Mouse (Mus musculus) ovary, adult 18-20 months (tissue): ENCODE measurements around the gene Ptrh2.

Experiments used
- DNase-seq: peaks from one replicate; pipeline ENCODE4 v3.0.0; 2022; ENCODE audit warnings: low spot score, mixed read lengths

Ptrh2 gene

DNA sequence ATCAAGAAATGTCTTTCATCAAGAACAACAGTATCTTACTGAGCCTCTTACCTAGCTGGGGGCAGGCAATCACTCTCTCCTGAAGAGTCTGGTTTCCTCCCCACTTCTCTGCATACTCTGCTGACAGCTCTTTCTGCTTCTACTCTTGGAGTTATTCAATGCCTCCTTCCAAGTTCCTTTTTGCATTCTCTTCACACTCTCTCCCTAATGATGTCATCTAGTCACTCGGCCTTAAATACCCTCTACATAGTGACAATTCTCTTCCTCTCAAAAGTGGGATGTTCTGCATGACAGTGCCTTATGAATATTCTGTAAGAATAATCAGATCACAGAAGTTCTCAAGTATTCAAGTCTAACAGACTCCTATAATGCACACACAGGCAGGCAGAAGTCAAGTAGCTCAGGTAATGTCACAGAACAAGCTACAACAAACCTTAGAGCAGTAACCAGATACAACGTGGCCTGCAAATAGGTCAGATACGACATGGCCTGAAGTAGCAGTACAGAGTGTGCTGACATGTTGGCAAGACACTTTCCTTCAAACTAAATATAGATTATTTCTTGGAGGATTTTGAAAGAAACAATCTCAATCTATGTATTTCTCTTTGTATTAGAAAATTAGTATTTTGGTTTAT is 12.6 kb upstream of the Ptrh2 start:
- no peak for DNase-seq

- no peak for DNase-seq
Observed at GRCm38 (mm10) chr11:86672772-86673171, 11.0 kb upstream of the Ptrh2 start.

- DNase-seq: no peak
Observed at GRCm38 (mm10) chr11:86675520-86675919, 8.3 kb upstream of the Ptrh2 start.

DNA sequence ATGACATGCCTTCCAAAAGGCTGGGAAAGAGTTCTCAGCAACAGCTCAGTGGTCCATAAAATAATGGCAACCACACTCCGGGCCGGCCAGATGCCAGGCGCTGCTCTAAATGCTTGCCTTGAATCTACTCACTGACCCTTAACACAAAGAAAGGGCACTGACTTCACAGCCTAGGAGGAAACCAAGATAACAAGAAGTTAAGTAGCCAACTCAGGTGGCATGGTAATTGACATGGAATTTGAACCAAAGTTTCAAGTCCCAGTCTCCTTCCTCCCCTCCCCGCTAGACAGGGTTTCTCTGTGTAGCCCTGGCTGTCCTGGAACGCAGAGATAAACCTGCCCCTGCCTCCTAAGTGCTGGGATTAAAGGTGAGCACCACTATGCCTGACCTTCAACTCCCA is 4.8 kb upstream of the Ptrh2 start:
- DNase-seq: no peak

- DNase-seq: no peak
Observed at GRCm38 (mm10) chr11:86680729-86681128, 3.1 kb upstream of the Ptrh2 start.

GRCm38 (mm10) chr11:86681423-86681822 is 2.4 kb upstream of the Ptrh2 start:
- no peak for DNase-seq

- no peak for DNase-seq
Observed at GRCm38 (mm10) chr11:86682861-86683260, 924 bp upstream of the Ptrh2 start.

- DNase-seq: no peak
Observed at GRCm38 (mm10) chr11:86684126-86685012, 584 bp downstream of the Ptrh2 start.

DNA sequence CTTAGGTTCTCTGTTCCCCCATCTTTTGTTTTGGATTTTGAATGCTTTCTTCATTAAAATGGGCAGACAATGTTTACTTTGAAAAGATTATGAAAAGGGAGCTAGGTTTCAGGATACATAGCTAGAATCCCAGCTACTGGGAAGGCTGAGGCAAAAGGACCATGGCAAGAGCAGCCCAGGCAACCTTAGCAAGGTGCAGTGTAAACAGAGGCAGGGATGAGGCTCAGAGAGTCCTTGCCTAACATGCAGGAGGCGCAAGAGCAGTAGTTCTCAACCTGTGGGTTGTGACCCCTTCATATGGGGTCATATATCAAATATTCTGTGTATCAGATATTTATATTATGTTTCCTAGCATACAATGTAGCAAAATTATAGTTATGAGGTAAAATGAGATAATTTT is 1.6 kb downstream of the Ptrh2 start:
- no peak for DNase-seq

GRCm38 (mm10) chr11:86690383-86690782 is 6.6 kb downstream of the Ptrh2 start:
- no peak for DNase-seq

DNA sequence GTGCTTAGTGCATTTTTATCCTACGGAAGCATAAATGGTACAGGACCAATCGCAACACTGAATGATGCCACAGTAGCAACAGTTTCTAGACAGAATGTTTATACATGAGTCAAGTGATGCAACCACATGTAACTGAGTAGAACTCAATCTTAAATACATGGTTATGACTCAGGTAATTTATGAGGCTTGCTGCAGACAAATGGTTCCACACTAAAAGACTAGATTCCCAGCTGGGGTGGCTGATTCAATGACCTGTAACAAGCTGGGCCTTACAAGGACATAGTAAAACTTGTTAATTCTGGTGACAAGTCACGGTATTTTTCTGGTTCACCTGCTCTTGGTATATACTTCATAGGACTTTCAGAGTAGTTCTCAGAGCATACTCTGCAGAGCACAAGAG is 7.7 kb downstream of the Ptrh2 start:
- DNase-seq: no peak

DNA sequence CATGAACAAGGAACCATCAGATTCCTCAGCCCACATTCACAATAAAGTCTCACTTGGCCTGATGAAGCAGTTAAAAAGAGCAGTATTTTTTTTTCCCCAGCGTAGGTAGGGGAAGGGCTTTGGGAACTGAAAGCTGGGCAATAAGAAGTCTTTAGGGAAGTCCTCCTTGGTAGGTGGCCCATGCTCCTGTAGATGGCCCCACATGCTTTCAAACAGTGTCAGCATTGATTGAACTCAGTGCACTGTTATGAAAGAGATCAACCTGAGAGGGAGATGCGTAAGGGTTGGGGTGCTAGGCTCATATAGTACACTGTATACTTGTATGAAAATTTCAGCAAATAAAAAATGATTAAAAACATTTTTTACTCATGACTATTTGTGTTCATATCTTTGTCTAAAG is 8.2 kb downstream of the Ptrh2 start:
- no peak for DNase-seq

GRCm38 (mm10) chr11:86692546-86692945 is 8.8 kb downstream of the Ptrh2 start:
- no peak for DNase-seq

GRCm38 (mm10) chr11:86695461-86695860 is 11.7 kb downstream of the Ptrh2 start:
- no peak for DNase-seq

- DNase-seq: no peak
Observed at GRCm38 (mm10) chr11:86701151-86701550, 17.4 kb downstream of the Ptrh2 start.

DNA sequence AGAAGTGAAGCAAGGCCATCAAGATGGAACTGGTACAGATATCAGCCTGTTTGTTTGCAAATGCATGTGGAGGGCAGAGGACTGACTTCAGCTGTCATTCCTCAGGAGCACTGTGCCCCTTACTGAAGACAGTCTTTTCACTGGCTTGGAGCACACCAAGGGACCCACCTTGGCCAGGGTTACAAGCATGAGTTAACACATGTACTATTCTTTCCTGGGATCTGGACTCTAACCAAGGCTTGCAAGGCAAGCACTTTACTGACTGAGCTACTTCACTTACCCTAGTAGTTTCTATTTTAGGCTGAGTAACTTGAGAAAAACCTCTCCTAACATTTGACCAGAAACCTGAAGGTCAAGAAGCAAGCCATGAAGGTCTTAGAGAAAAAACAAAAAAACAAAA is 30.8 kb downstream of the Ptrh2 start:
- no peak for DNase-seq

GRCm38 (mm10) chr11:86717306-86718065 is 33.7 kb downstream of the Ptrh2 start:
- DNase-seq: no peak

GRCm38 (mm10) chr11:86718369-86718768 is 34.6 kb downstream of the Ptrh2 start:
- DNase-seq: no peak

DNA sequence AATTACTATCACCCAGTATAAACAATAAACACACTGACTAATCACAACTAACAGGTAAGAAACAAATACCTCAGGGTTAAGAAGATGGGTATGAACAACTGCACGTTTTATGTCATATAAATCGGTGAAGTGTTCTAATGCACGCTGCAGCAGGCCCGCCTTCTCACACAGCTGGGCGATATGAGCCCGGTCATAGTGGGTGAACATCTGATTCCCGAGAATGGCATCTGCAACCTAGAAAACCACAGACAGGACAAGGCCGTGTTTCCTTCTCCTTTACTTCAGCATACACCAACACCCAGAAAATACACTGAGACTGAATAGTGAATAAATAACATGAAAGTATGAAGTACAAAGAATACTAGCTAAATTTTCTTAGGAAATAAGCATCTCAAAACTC is 35.6 kb downstream of the Ptrh2 start:
- no peak for DNase-seq

DNA sequence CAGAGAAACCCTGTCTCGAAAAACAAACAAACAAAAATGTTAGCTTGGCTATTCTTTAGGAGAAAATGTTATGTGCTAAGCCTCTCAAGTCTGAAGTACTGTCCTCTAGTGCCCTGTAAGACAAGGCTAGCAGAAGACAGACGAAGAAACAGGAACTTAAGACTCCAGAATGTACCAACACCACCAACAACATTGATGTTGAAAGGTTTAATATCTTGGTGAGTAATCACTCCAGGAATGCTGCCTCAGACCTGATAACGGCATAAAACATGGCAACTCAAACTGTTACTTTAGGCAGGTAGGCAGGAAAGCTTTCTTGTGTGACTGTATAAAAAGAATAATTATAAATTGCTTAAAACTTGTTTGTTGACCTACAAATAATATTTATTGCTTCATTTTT is 40.2 kb downstream of the Ptrh2 start:
- no peak for DNase-seq

DNA sequence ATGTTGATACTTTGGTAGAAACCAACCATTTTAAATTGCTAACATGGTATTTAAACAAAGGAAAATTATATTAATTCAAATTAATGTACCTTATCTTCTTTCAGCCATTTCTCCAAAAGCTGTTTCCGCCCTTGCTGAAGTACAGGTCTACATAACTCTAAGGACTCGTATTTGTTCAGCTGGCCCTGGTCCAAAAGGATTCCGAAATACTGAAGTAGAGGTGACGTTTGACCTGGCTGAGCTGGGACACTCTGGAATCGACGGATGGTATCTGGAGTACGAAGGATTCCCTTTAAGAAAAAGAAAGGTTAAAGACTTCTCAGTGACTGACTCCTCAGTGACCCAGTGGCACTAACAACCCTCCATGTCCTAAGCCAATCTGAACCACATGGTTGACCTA is 41.2 kb downstream of the Ptrh2 start:
- no peak for DNase-seq

DNA sequence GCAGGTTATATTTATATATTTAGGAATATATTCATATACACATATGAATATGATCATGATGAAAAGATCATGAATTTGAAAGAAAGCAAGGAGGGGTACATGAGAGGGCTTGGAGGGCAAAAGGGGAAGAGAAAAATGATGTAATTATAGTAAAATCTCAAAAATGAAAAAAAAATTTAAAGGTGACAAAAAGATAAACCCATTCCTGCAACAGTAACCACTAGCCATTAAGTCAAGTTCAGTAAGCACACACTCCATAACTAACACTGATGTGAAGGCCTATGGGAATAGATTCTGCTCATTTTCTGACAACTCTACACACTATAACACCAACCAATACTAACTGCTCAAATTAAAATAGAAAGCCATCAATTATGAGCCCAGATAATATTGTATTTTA is 41.8 kb downstream of the Ptrh2 start:
- no peak for DNase-seq

- no peak for DNase-seq
Observed at GRCm38 (mm10) chr11:86731443-86731842, 47.7 kb downstream of the Ptrh2 start.
